Mouse (Mus musculus): ENCODE data around the gene Cd248. TPM values are rescaled to one million over a fixed set of nuclear protein-coding genes. Genes with fewer than 3 reads are reported as not detected.
A peak's percentile ranks its signal among the peaks of the same experiment; 100 is the strongest.

Gene Cd248
- polyA plus RNA-seq (2015; fragmentation: Nextera tagmentation; extraction: Ambion mirVana), result 2.4 and 3.7 TPM in 2 replicates

- peaks cover 47% of the 10 kb centered on the region for H3K4me1 ChIP-seq (ENCODE audit: control insufficient read depth, low read depth, low read length)
- H3K27me3 ChIP-seq (ENCODE audit: control insufficient read depth, insufficient read depth, low read depth, low read length), result peaks cover 41% of the 10 kb centered on the region
- peak within 1 kb of the TSS; percentile 52 for H3K4me3 ChIP-seq (ENCODE audit: low read depth, low read length)
- H3K27ac ChIP-seq (ENCODE audit: low read length), result peak within 1 kb of the TSS; percentile 75
- H3K36me3 ChIP-seq (ENCODE audit: control insufficient read depth, insufficient read depth), result no peaks in the 10 kb centered on the region
- WGBS (ENCODE audit: insufficient replicate concordance), result 2% methylated on average over 53 of the region's 56 CpGs
- peak within 1 kb of the TSS; percentile 57 for H3K9ac ChIP-seq (ENCODE audit: low read depth, low read length)
- peak within 1 kb of the TSS; percentile 74 for H3K4me2 ChIP-seq (ENCODE audit: low read depth, low read length)
- peak; percentile 14; the same call in 1 of the 2 replicates for ATAC-seq (ENCODE audit: low read depth)
- no peaks in the 10 kb centered on the region for H3K9me3 ChIP-seq (replicated peaks; ENCODE audit: control insufficient read depth, low read length)
Observed at GRCm38 (mm10) chr19:5067867-5068569, at the start of gene Cd248. Cd248 (plus strand) TSS chr19:5068078.

- Histone ChIP-seq H3K36me3 (ENCODE audit: control insufficient read depth, insufficient read depth) (no peaks in the 10 kb centered on the region), H3K27ac (ENCODE audit: low read length) (no peak overlapping the region), H3K9ac (ENCODE audit: low read depth, low read length) (no peak overlapping the region), H3K4me3 (ENCODE audit: low read depth, low read length) (no peak overlapping the region), H3K4me1 (ENCODE audit: control insufficient read depth, low read depth, low read length) (peaks cover 2% of the 10 kb centered on the region), H3K9me3 (replicated peaks; ENCODE audit: control insufficient read depth, low read length) (no peaks in the 10 kb centered on the region), H3K4me2 (ENCODE audit: low read depth, low read length) (no peak overlapping the region), H3K27me3 (ENCODE audit: control insufficient read depth, insufficient read depth, low read depth, low read length) (peaks cover 5% of the 10 kb centered on the region; the same call in 1 of the 2 replicates)
- no peak for ATAC-seq (ENCODE audit: low read depth)
- 73% methylated on average over 3 of the region's 3 CpGs for WGBS (ENCODE audit: insufficient replicate concordance)
Observed at GRCm38 (mm10) chr19:5018191-5018590, 49.7 kb upstream of the Cd248 start.

GRCm38 (mm10) chr19:5021416-5021815 lies 46.5 kb upstream of the Cd248 start:
- Histone ChIP-seq H3K9me3 (replicated peaks; ENCODE audit: control insufficient read depth, low read length) (no peaks in the 10 kb centered on the region), H3K4me2 (ENCODE audit: low read depth, low read length) (no peak overlapping the region), H3K4me3 (ENCODE audit: low read depth, low read length) (no peak overlapping the region), H3K36me3 (ENCODE audit: control insufficient read depth, insufficient read depth) (no peaks in the 10 kb centered on the region), H3K4me1 (ENCODE audit: control insufficient read depth, low read depth, low read length) (peaks cover 8% of the 10 kb centered on the region), H3K27me3 (ENCODE audit: control insufficient read depth, insufficient read depth, low read depth, low read length) (no peaks in the 10 kb centered on the region), H3K27ac (ENCODE audit: low read length) (no peak overlapping the region), H3K9ac (ENCODE audit: low read depth, low read length) (no peak overlapping the region)
- ATAC-seq (ENCODE audit: low read depth), result no peak
- WGBS (ENCODE audit: insufficient replicate concordance), result 64% methylated on average over 2 of the region's 2 CpGs

- Histone ChIP-seq H3K9me3 (replicated peaks; ENCODE audit: control insufficient read depth, low read length) (no peaks in the 10 kb centered on the region), H3K36me3 (ENCODE audit: control insufficient read depth, insufficient read depth) (no peaks in the 10 kb centered on the region), H3K4me1 (ENCODE audit: control insufficient read depth, low read depth, low read length) (peaks cover 8% of the 10 kb centered on the region), H3K4me3 (ENCODE audit: low read depth, low read length) (peak within 1 kb of the TSS; percentile 73), H3K27ac (ENCODE audit: low read length) (peak within 1 kb of the TSS; percentile 69), H3K4me2 (ENCODE audit: low read depth, low read length) (peak within 1 kb of the TSS; percentile 86), H3K9ac (ENCODE audit: low read depth, low read length) (peak within 1 kb of the TSS; percentile 76), H3K27me3 (ENCODE audit: control insufficient read depth, insufficient read depth, low read depth, low read length) (no peaks in the 10 kb centered on the region)
- under 1% methylated on average over 62 of the region's 62 CpGs for WGBS (ENCODE audit: insufficient replicate concordance)
- peak; percentile 93 for ATAC-seq (ENCODE audit: low read depth)
Observed at GRCm38 (mm10) chr19:5023621-5024479, 44.0 kb upstream of the Cd248 start, which contains the start of gene Slc29a2. Slc29a2 (plus strand) TSS chr19:5023860.

- Histone ChIP-seq H3K4me3 (ENCODE audit: low read depth, low read length) (no peak overlapping the region), H3K4me2 (ENCODE audit: low read depth, low read length) (no peak overlapping the region)
- 72% methylated on average over 8 of the region's 8 CpGs for WGBS (ENCODE audit: insufficient replicate concordance)
Observed at GRCm38 (mm10) chr19:5026111-5026510, 41.8 kb upstream of the Cd248 start.

GRCm38 (mm10) chr19:5032686-5033085 lies 35.2 kb upstream of the Cd248 start:
- 62% methylated on average over 3 of the region's 3 CpGs for WGBS (ENCODE audit: insufficient replicate concordance)
- ATAC-seq (ENCODE audit: low read depth), result no peak
- Histone ChIP-seq H3K4me2 (ENCODE audit: low read depth, low read length) (no peak overlapping the region), H3K27ac (ENCODE audit: low read length) (no peak overlapping the region), H3K27me3 (ENCODE audit: control insufficient read depth, insufficient read depth, low read depth, low read length) (no peaks in the 10 kb centered on the region), H3K36me3 (ENCODE audit: control insufficient read depth, insufficient read depth) (no peaks in the 10 kb centered on the region), H3K4me1 (ENCODE audit: control insufficient read depth, low read depth, low read length) (peaks cover under 1% of the 10 kb centered on the region; the same call in 1 of the 2 replicates), H3K9me3 (replicated peaks; ENCODE audit: control insufficient read depth, low read length) (no peaks in the 10 kb centered on the region), H3K9ac (ENCODE audit: low read depth, low read length) (no peak overlapping the region), H3K4me3 (ENCODE audit: low read depth, low read length) (no peak overlapping the region)

More at GRCm38 (mm10) chr19:5026111-5026510, 41.8 kb upstream of the Cd248 start:
- Histone ChIP-seq H3K36me3 (ENCODE audit: control insufficient read depth, insufficient read depth) (no peaks in the 10 kb centered on the region), H3K27ac (ENCODE audit: low read length) (no peak overlapping the region), H3K27me3 (ENCODE audit: control insufficient read depth, insufficient read depth, low read depth, low read length) (no peaks in the 10 kb centered on the region), H3K9me3 (replicated peaks; ENCODE audit: control insufficient read depth, low read length) (no peaks in the 10 kb centered on the region), H3K4me1 (ENCODE audit: control insufficient read depth, low read depth, low read length) (peaks cover 8% of the 10 kb centered on the region), H3K9ac (ENCODE audit: low read depth, low read length) (no peak overlapping the region)
- ATAC-seq (ENCODE audit: low read depth), result no peak

GRCm38 (mm10) chr19:5036577-5036976 lies 31.3 kb upstream of the Cd248 start:
- no peak for ATAC-seq (ENCODE audit: low read depth)
- no peaks in the 10 kb centered on the region for H3K36me3 ChIP-seq (ENCODE audit: control insufficient read depth, insufficient read depth)
- H3K27ac ChIP-seq (ENCODE audit: low read length), result no peak overlapping the region
- H3K9ac ChIP-seq (ENCODE audit: low read depth, low read length), result no peak overlapping the region
- H3K4me1 ChIP-seq (ENCODE audit: control insufficient read depth, low read depth, low read length), result peaks cover 24% of the 10 kb centered on the region
- H3K4me2 ChIP-seq (ENCODE audit: low read depth, low read length), result no peak overlapping the region
- 70% methylated on average over 4 of the region's 4 CpGs for WGBS (ENCODE audit: insufficient replicate concordance)
- H3K9me3 ChIP-seq (replicated peaks; ENCODE audit: control insufficient read depth, low read length), result no peaks in the 10 kb centered on the region
- H3K27me3 ChIP-seq (ENCODE audit: control insufficient read depth, insufficient read depth, low read depth, low read length), result no peaks in the 10 kb centered on the region; the same call in 1 of the 2 replicates
- H3K4me3 ChIP-seq (ENCODE audit: low read depth, low read length), result no peak overlapping the region

GRCm38 (mm10) chr19:5037678-5038571 lies 30.0 kb upstream of the Cd248 start:
- peak overlapping the region; percentile 94 for H3K4me2 ChIP-seq (ENCODE audit: low read depth, low read length)
- no peak overlapping the region for H3K27ac ChIP-seq (ENCODE audit: low read length)
- no peaks in the 10 kb centered on the region for H3K9me3 ChIP-seq (replicated peaks; ENCODE audit: control insufficient read depth, low read length)
- H3K36me3 ChIP-seq (ENCODE audit: control insufficient read depth, insufficient read depth), result no peaks in the 10 kb centered on the region
- H3K27me3 ChIP-seq (ENCODE audit: control insufficient read depth, insufficient read depth, low read depth, low read length), result no peaks in the 10 kb centered on the region; the same call in 1 of the 2 replicates
- H3K9ac ChIP-seq (ENCODE audit: low read depth, low read length), result peak overlapping the region; percentile 75
- ATAC-seq (ENCODE audit: low read depth), result peak; percentile 45
- H3K4me3 ChIP-seq (ENCODE audit: low read depth, low read length), result peak overlapping the region; percentile 72
- 5% methylated on average over 32 of the region's 32 CpGs for WGBS (ENCODE audit: insufficient replicate concordance)
- H3K4me1 ChIP-seq (ENCODE audit: control insufficient read depth, low read depth, low read length), result peaks cover 35% of the 10 kb centered on the region

All from liver, embryonic 16.5 days (tissue).